Mouse (Mus musculus): ENCODE data around the gene Med16. TPM values are rescaled to one million over a fixed set of nuclear protein-coding genes. Genes with fewer than 3 reads are reported as not detected.
A peak's percentile ranks its signal among the peaks of the same experiment; 100 is the strongest.

The Med16 gene
- polyA plus RNA-seq, 1 experiment: 4.9 TPM

DNA sequence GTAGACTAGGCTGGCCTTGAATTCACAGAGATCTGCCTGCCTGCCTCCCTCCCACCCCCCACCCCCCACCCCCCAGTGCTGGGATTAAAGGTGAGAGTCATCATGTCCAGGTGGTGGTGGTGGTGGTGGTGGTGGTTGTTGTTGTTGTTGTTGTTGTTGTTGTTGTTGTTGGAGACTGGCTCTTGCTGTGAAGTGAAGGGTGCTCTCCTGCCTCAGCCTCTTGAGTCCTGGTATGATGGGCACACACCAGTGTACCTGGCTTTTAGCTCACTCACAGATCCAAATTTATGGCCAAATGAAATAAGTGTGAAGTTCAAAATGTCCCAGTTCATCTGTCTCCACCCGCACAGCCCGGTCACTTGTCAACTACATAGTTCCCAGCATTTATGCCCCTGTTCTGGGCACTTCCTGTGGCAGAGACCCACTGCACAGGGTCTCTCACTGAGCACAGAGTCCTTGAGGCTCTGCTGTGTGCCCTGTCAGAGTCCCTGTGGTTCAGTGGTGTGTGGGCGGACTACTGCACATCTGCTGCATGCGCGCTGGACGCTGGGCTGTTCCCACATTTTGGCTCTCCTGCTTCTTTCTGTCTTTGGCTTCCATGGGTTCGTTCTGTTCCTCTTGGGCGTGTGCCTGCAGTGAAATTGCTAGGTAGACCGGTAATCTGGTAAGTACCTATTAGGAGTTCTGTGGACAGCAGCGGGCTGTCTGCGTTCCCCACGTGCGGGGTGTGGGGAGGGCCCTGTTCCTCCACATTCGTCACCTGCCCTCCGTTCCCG lies 26.3 kb upstream of the Med16 start:
- Histone ChIP-seq H3K4me1 (ENCODE audit: control insufficient read depth) (peaks cover 48% of the 10 kb centered on the region), H3K4me3 (replicated peaks) (no peak overlapping the region), H3K9me3 (ENCODE audit: control insufficient read depth, low read length) (no peaks in the 10 kb centered on the region), H3K27me3 (ENCODE audit: control insufficient read depth) (no peaks in the 10 kb centered on the region), H3K36me3 (ENCODE audit: control insufficient read depth) (peaks cover 57% of the 10 kb centered on the region)
- TF ChIP-seq GATA1 (IDR thresholded peaks at IDR 0.05; ENCODE audit: low read length) (no peak), TAL1 (IDR thresholded peaks at IDR 0.05; ENCODE audit: low read length) (no peak)

DNA sequence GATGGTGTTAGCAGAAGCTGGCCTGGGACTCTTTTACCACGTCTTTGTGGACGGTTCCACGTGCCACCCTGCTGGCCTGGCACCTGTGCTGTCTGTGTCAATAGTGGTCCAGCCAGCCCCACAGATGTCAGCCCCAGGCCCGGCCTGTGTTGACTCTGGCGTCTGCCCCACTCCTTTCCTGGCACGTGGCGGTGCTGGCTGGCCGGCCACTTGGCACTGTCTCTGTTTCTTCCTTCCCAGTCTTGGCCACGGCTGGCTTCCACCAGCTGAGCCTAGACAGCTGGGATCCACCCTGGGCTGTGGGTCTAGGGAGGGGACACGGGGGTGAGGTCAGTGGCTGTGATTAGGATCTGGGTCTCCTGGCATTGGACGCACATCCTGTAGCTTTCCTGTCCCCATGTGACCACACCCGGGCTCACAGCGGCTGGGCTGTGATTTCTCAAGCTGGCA lies 25.6 kb upstream of the Med16 start:
- Histone ChIP-seq H3K9me3 (ENCODE audit: control insufficient read depth, low read length) (no peaks in the 10 kb centered on the region), H3K4me1 (ENCODE audit: control insufficient read depth) (peaks cover 46% of the 10 kb centered on the region), H3K36me3 (ENCODE audit: control insufficient read depth) (peaks cover 55% of the 10 kb centered on the region), H3K4me3 (replicated peaks) (no peak overlapping the region), H3K27me3 (ENCODE audit: control insufficient read depth) (no peaks in the 10 kb centered on the region)
- no peak for TF ChIP-seq GATA1 (IDR thresholded peaks at IDR 0.05; ENCODE audit: low read length)
- TF ChIP-seq TAL1 (IDR thresholded peaks at IDR 0.05; ENCODE audit: low read length): no peak

GRCm38 (mm10) chr10:79933861-79934260 lies 25.1 kb upstream of the Med16 start:
- H3K36me3 ChIP-seq (ENCODE audit: control insufficient read depth): peaks cover 53% of the 10 kb centered on the region
- H3K4me1 ChIP-seq (ENCODE audit: control insufficient read depth): peaks cover 46% of the 10 kb centered on the region
- no peaks in the 10 kb centered on the region for H3K27me3 ChIP-seq (ENCODE audit: control insufficient read depth)
- no peak for TF ChIP-seq GATA1 (IDR thresholded peaks at IDR 0.05; ENCODE audit: low read length)
- TF ChIP-seq TAL1 (IDR thresholded peaks at IDR 0.05; ENCODE audit: low read length): no peak
- H3K4me3 ChIP-seq (replicated peaks): no peak overlapping the region
- H3K9me3 ChIP-seq (ENCODE audit: control insufficient read depth, low read length): no peaks in the 10 kb centered on the region

DNA sequence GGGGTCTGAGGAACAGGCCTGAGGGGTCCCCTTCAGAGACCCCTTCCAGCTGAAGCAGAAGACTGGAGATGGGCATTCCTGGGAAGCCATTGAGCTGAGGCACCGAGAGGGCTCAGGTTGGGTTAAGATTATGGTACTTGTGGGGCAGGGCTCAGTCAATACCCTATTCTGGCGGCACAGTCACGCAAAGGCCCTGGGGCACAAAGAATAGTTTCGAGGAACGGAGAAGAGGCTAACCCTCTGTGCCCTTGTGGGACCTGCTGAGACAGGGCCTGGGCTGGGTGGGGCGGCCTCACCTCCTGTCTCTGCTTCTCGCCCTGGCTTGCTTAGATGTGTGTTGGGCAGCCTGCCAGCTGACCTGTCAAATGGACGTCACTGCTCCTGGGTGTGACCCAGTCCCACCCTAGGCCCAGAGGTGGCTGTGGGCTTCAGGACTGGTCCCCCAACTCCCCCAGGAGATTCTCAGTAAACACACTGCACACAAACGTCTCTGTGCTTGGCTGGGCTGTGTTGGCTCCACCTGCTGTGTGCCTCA lies 24.5 kb upstream of the Med16 start:
- Histone ChIP-seq H3K4me1 (ENCODE audit: control insufficient read depth) (peaks cover 49% of the 10 kb centered on the region), H3K36me3 (ENCODE audit: control insufficient read depth) (peaks cover 53% of the 10 kb centered on the region), H3K9me3 (ENCODE audit: control insufficient read depth, low read length) (no peaks in the 10 kb centered on the region), H3K4me3 (replicated peaks) (no peak overlapping the region), H3K27me3 (ENCODE audit: control insufficient read depth) (no peaks in the 10 kb centered on the region)
- TF ChIP-seq TAL1 (IDR thresholded peaks at IDR 0.05; ENCODE audit: low read length): no peak
- TF ChIP-seq GATA1 (IDR thresholded peaks at IDR 0.05; ENCODE audit: low read length): no peak

GRCm38 (mm10) chr10:79932736-79933135 lies 24.0 kb upstream of the Med16 start:
- TF ChIP-seq TAL1 (IDR thresholded peaks at IDR 0.05; ENCODE audit: low read length) (no peak), GATA1 (IDR thresholded peaks at IDR 0.05; ENCODE audit: low read length) (no peak)
- H3K4me1 ChIP-seq (ENCODE audit: control insufficient read depth): peaks cover 49% of the 10 kb centered on the region
- H3K27me3 ChIP-seq (ENCODE audit: control insufficient read depth): no peaks in the 10 kb centered on the region
- no peaks in the 10 kb centered on the region for H3K9me3 ChIP-seq (ENCODE audit: control insufficient read depth, low read length)
- H3K36me3 ChIP-seq (ENCODE audit: control insufficient read depth): peaks cover 50% of the 10 kb centered on the region
- H3K4me3 ChIP-seq (replicated peaks): no peak overlapping the region

DNA sequence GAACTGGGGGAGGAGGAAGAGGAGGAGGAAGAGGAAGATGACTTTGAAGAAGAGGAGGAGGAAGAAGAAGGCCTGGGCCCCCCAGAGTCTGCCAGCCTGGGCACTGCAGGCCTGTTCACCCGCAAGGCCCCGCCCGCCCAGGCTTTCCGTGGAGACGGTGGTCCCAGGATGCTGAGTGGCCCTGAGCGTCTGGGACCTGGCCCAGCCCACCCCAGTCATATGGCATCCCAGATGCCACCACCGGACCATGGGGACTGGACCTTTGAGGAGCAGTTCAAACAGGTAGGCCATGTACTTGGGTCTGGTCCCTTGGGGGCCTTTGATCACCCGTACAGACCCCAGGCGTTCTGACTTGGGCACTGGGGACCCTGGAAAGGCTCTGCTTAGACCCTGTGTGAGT lies 23.1 kb upstream of the Med16 start:
- peaks cover 45% of the 10 kb centered on the region for H3K36me3 ChIP-seq (ENCODE audit: control insufficient read depth)
- no peak overlapping the region for H3K4me3 ChIP-seq (replicated peaks)
- H3K4me1 ChIP-seq (ENCODE audit: control insufficient read depth): peaks cover 49% of the 10 kb centered on the region
- TF ChIP-seq TAL1 (IDR thresholded peaks at IDR 0.05; ENCODE audit: low read length): no peak
- TF ChIP-seq GATA1 (IDR thresholded peaks at IDR 0.05; ENCODE audit: low read length): no peak
- H3K9me3 ChIP-seq (ENCODE audit: control insufficient read depth, low read length): no peaks in the 10 kb centered on the region
- no peaks in the 10 kb centered on the region for H3K27me3 ChIP-seq (ENCODE audit: control insufficient read depth)

- Histone ChIP-seq H3K4me3 (replicated peaks) (no peak overlapping the region), H3K36me3 (ENCODE audit: control insufficient read depth) (peaks cover 45% of the 10 kb centered on the region), H3K27me3 (ENCODE audit: control insufficient read depth) (no peaks in the 10 kb centered on the region), H3K4me1 (ENCODE audit: control insufficient read depth) (peaks cover 53% of the 10 kb centered on the region), H3K9me3 (ENCODE audit: control insufficient read depth, low read length) (no peaks in the 10 kb centered on the region)
- no peak for TF ChIP-seq GATA1 (IDR thresholded peaks at IDR 0.05; ENCODE audit: low read length)
- no peak for TF ChIP-seq TAL1 (IDR thresholded peaks at IDR 0.05; ENCODE audit: low read length)
Observed at GRCm38 (mm10) chr10:79930826-79931186, 22.1 kb upstream of the Med16 start.

DNA sequence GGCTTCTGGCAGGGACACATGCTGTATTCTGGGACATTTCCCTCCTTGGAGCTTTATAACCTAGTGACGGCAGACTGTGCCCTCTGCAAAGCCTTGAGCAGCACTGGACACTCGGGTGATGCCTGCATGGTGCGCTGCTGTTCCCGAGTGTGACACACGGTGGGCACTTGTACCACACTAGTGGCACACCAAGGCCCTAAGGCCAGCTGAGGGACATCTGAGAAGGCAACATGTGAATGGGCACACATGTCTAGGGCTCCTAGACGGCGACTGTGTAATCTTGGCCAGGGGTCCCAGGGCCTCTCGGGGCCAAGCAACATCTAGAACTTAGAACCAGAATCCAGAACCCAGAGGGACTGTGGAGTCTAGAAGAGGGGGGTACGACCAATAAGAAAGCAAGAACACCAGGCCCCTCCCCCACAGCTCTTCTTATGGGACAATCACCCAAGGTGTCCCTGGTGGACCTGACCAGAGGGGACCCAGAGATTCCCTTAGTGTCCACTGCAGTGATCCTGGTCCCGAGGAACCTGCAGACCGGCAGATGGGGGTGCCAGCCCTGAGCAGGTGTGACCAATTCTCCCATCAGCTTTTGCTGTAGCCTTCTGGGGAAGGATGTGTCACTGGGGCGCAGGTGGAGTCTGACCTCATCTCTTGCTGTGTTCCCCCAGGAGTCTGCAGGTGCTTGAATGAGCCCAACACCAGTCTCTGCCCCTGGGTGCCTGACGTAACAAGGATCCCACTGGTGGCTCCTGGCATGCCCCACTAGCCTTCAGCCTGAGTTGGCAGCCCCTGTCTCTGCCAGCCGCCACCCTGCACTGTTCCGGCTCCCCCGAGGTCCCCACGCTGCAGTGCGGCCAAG lies 21.5 kb upstream of the Med16 start:
- TF ChIP-seq TAL1 (IDR thresholded peaks at IDR 0.05; ENCODE audit: low read length): no peak
- TF ChIP-seq GATA1 (IDR thresholded peaks at IDR 0.05; ENCODE audit: low read length): no peak
- H3K36me3 ChIP-seq (ENCODE audit: control insufficient read depth): peaks cover 41% of the 10 kb centered on the region
- H3K4me3 ChIP-seq (replicated peaks): peak overlapping the region; percentile 30
- H3K9me3 ChIP-seq (ENCODE audit: control insufficient read depth, low read length): no peaks in the 10 kb centered on the region
- H3K27me3 ChIP-seq (ENCODE audit: control insufficient read depth): no peaks in the 10 kb centered on the region
- H3K4me1 ChIP-seq (ENCODE audit: control insufficient read depth): peaks cover 56% of the 10 kb centered on the region
